Mouse (Mus musculus) heart, postnatal 0 days (tissue): ENCODE measurements around the gene Gm49661.

Source experiments
- CTCF ChIP-seq: IDR thresholded peaks from 2 replicates; pipeline ENCODE4 v1.5.1; 2016; ENCODE audit warnings: antibody characterized with exemption, control low read depth, low read depth
- EP300 ChIP-seq: IDR thresholded peaks from 2 replicates; pipeline ENCODE4 v1.6.1; 2016; ENCODE audit warnings: antibody characterized with exemption, low read depth

DNA sequence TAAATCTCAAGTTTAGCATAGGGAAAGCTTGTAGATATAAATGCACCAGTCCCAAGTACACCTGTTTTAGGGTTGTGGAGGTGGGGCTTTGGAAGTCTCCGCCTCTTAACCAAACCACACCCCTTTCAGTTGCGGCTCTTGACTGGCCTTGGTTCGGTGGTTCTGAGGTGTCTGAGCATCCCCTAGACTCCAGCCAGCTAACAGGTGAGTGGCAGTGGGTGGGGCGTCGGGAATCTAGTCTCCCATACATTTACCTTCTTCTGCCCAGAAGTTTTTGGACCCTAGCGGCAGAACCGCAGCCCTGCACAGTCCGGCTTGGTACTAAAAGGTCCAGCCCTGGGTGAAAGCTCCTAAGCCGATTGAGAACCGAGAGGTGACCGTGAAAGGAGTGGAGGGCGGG lies 19.5 kb downstream of the Gm49661 start:
- TF ChIP-seq CTCF, result no peak
- TF ChIP-seq EP300, result no peak
